27 mouse cellular contexts compared by ENCODE assay signal in genomic region chr14:119633626-119634025, GRCm38 (mm10).
DNase-seq lines count a peak whose midpoint lies in the region; ATAC-seq and TF ChIP-seq lines count a peak whose summit lies in the region.
"Had no signal": no experiment of that assay in that cellular context is flagged by ENCODE, and none has a peak within 500 bp of the region (broad histone marks: within the 10 kb centered on the region; RNA-seq: fewer than 3 reads in every experiment).

No protein-coding gene starts in this region.

- no peaks in the 10 kb centered on the region for H3K27me3 ChIP-seq in forebrain, embryonic 13.5 days
- H3K27me3 ChIP-seq in forebrain, embryonic 11.5 days (ENCODE audit: control insufficient read depth, insufficient read depth, low read length) = no peaks in the 10 kb centered on the region
- H3K27me3 ChIP-seq in limb, embryonic 12.5 days = no peaks in the 10 kb centered on the region
- H3K27me3 ChIP-seq: embryonic facial prominence, embryonic 12.5 days; embryonic facial prominence, embryonic 15.5 days; forebrain, embryonic 15.5 days; heart, embryonic 13.5 days had no signal

- H3K36me3 ChIP-seq in forebrain, embryonic 13.5 days (ENCODE audit: poor library complexity, severe bottlenecking) = no peaks in the 10 kb centered on the region
- H3K36me3 ChIP-seq in forebrain, embryonic 11.5 days (ENCODE audit: control insufficient read depth, insufficient read depth, low read length) = no peaks in the 10 kb centered on the region
- no peaks in the 10 kb centered on the region for H3K36me3 ChIP-seq in limb, embryonic 12.5 days
- H3K36me3 ChIP-seq: embryonic facial prominence, embryonic 12.5 days; embryonic facial prominence, embryonic 15.5 days; forebrain, embryonic 15.5 days; heart, embryonic 10.5 days; heart, embryonic 13.5 days had no signal

- ATAC-seq in forebrain, embryonic 13.5 days = 0 out of 2 replicates have a peak, but pooled peaks have one; percentile 19
- no peak for ATAC-seq in forebrain, embryonic 11.5 days (replicated peaks; ENCODE audit: low FRiP score)
- peak; percentile 86 for ATAC-seq in limb, embryonic 12.5 days (ENCODE audit: insufficient number of reproducible peaks, insufficient read depth, low FRiP score, low TSS enrichment, low read depth)
- ATAC-seq: activated CD4-positive, CD25-positive, alpha-beta regulatory T cell, adult 4 months; forebrain, embryonic 15.5 days; hindbrain, postnatal 0 days; inflammation-experienced regulatory T-cells, adult 6 months; intestine, embryonic 16.5 days had no signal

- H3K4me3 ChIP-seq in forebrain, embryonic 13.5 days = no peak overlapping the region
- no peak overlapping the region for H3K4me3 ChIP-seq in forebrain, embryonic 11.5 days (ENCODE audit: low read depth, low read length)
- H3K4me3 ChIP-seq in left cerebral cortex, adult 2 months = no peak overlapping the region
- no peak overlapping the region for H3K4me3 ChIP-seq in limb, embryonic 12.5 days (replicated peaks)
- H3K4me3 ChIP-seq: embryonic facial prominence, embryonic 12.5 days; embryonic facial prominence, embryonic 15.5 days; forebrain, embryonic 15.5 days; heart, adult 2 months; heart, embryonic 10.5 days; heart, embryonic 13.5 days had no signal

- no peak overlapping the region for H3K9ac ChIP-seq in forebrain, embryonic 13.5 days
- no peak overlapping the region for H3K9ac ChIP-seq in forebrain, embryonic 11.5 days (ENCODE audit: low read length)
- no peak overlapping the region for H3K9ac ChIP-seq in limb, embryonic 12.5 days (replicated peaks)
- H3K9ac ChIP-seq: embryonic facial prominence, embryonic 12.5 days; embryonic facial prominence, embryonic 15.5 days; forebrain, embryonic 15.5 days; heart, embryonic 13.5 days; hindbrain, embryonic 14.5 days had no signal

- H3K9me3 ChIP-seq in forebrain, embryonic 13.5 days (replicated peaks) = no peaks in the 10 kb centered on the region
- no peaks in the 10 kb centered on the region for H3K9me3 ChIP-seq in forebrain, embryonic 11.5 days (ENCODE audit: control insufficient read depth, low read length)
- no peaks in the 10 kb centered on the region for H3K9me3 ChIP-seq in limb, embryonic 12.5 days
- H3K9me3 ChIP-seq: embryonic facial prominence, embryonic 12.5 days; embryonic facial prominence, embryonic 15.5 days; forebrain, embryonic 15.5 days; heart, embryonic 10.5 days; heart, embryonic 13.5 days had no signal

- 75% methylated on average over 3 of the region's 3 CpGs for WGBS in forebrain, embryonic 13.5 days
- 88% methylated on average over 3 of the region's 3 CpGs for WGBS in forebrain, embryonic 11.5 days
- 29% methylated on average over 3 of the region's 3 CpGs for WGBS in limb, embryonic 12.5 days

- no peak for DNase-seq in forebrain, embryonic 11.5 days (ENCODE audit: low spot score)
- no peak for DNase-seq in left cerebral cortex, adult 2 months (ENCODE audit: extremely low spot score in 1 of 2, low spot score in 2 of 2)
- DNase-seq in left cerebral cortex, postnatal 10 days (ENCODE audit: extremely low spot score in 1 of 2, low spot score in 2 of 2) = no peak
- DNase-seq in brain, adult 2 months (ENCODE audit: low read depth, low spot score) = peak; percentile 45
- no peak for DNase-seq in cerebellum, postnatal 25 days
- DNase-seq in cerebellum, postnatal 4 days (ENCODE audit: low spot score in 2 of 2) = no peak
- DNase-seq: adrenal gland, adult 8-10 months; adrenal gland, postnatal 36 days; cerebellum, adult 11-12 months; cerebellum, adult 8-10 months; cerebellum, postnatal 10 days; gastrocnemius, postnatal 25 days; heart, adult 2 months; heart, postnatal 14 days; heart, postnatal 4 days had no signal

- intact Hi-C loops in left cerebral cortex, adult 2 months (cut with DNase I) = loop anchor here (5.0 to 10.0 kb wide), 3 partner anchors 164 to 499 kb away; partner anchors contain the start of gene Hs6st3
- intact Hi-C loops in left cerebral cortex, postnatal 10 days (cut with DNase I) = no loop called here

- TF ChIP-seq CTCF in left cerebral cortex, adult 2 months (IDR thresholded peaks at IDR 0.05) = no peak

- H3K27ac ChIP-seq in forebrain, embryonic 13.5 days = no peak overlapping the region
- H3K27ac ChIP-seq in forebrain, embryonic 11.5 days (ENCODE audit: low read depth, low read length) = no peak overlapping the region
- H3K27ac ChIP-seq in left cerebral cortex, adult 2 months = peak overlapping the region; percentile 56
- H3K27ac ChIP-seq in limb, embryonic 12.5 days = no peak overlapping the region
- H3K27ac ChIP-seq: embryonic facial prominence, embryonic 12.5 days; embryonic facial prominence, embryonic 15.5 days; forebrain, embryonic 15.5 days; heart, adult 2 months; heart, embryonic 10.5 days; heart, embryonic 13.5 days; hindbrain, embryonic 14.5 days; hindbrain, postnatal 0 days had no signal

- H3K4me1 ChIP-seq in forebrain, embryonic 13.5 days = no peaks in the 10 kb centered on the region
- no peaks in the 10 kb centered on the region for H3K4me1 ChIP-seq in forebrain, embryonic 11.5 days (replicated peaks; ENCODE audit: control insufficient read depth, insufficient read depth, low read length)
- H3K4me1 ChIP-seq in limb, embryonic 12.5 days (replicated peaks) = peaks cover 16% of the 10 kb centered on the region; the same call in 1 of the 2 replicates
- H3K4me1 ChIP-seq: embryonic facial prominence, embryonic 12.5 days; embryonic facial prominence, embryonic 15.5 days; forebrain, embryonic 15.5 days; heart, embryonic 10.5 days; heart, embryonic 13.5 days had no signal

- H3K4me2 ChIP-seq in forebrain, embryonic 13.5 days = no peak overlapping the region
- no peak overlapping the region for H3K4me2 ChIP-seq in forebrain, embryonic 11.5 days (ENCODE audit: low read depth, low read length, severe bottlenecking)
- H3K4me2 ChIP-seq in limb, embryonic 12.5 days = no peak overlapping the region
- H3K4me2 ChIP-seq: embryonic facial prominence, embryonic 12.5 days; embryonic facial prominence, embryonic 15.5 days; forebrain, embryonic 15.5 days; heart, embryonic 13.5 days; hindbrain, embryonic 14.5 days had no signal
